Mouse (Mus musculus) lung, postnatal 0 days (tissue): ENCODE results near the gene Phka2. TPM values are rescaled to one million over a fixed set of nuclear protein-coding genes. Genes with fewer than 3 reads are reported as not detected.

Experiments
- ATAC-seq: fragments of 200-750 bp; cut with Nextera tagmentation; 2 replicates; pipeline ENCODE4 v1.8.0; 2017; ENCODE audit warnings: moderate library complexity
- DNase-seq: peaks from one replicate; pipeline ENCODE4 v3.0.0-alpha.2; 2016; ENCODE audit warnings: low spot score
- H3K27ac ChIP-seq: fragments of 300-500 bp; sonication (generic); 2 replicates; pipeline ENCODE4 v1.5.1; 2014; ENCODE audit warnings: antibody characterized with exemption, mild to moderate bottlenecking, low read length, mixed read lengths
- H3K27me3 ChIP-seq: fragments of 300-500 bp; sonication (generic); replicated peaks from 2 replicates; pipeline ENCODE4 v1.6.1; 2014; ENCODE audit warnings: low read length, mixed read lengths; ENCODE audit not compliant: insufficient read depth
- H3K36me3 ChIP-seq: fragments of 300-500 bp; sonication (generic); 2 replicates; pipeline ENCODE4 v1.6.1; 2014; ENCODE audit warnings: low read length, mixed read lengths; ENCODE audit not compliant: insufficient read depth
- H3K4me1 ChIP-seq: fragments of 300-500 bp; sonication (generic); 2 replicates; pipeline ENCODE4 v1.6.1; 2014; ENCODE audit warnings: antibody characterized with exemption, low read depth, low read length, mixed read lengths; ENCODE audit not compliant: insufficient read depth
- H3K4me2 ChIP-seq: fragments of 300-500 bp; sonication (generic); replicated peaks from 2 replicates; pipeline ENCODE4 v1.6.1; 2014; ENCODE audit warnings: low read depth, mild to moderate bottlenecking, low read length, moderate library complexity, mixed read lengths
- H3K4me3 ChIP-seq: fragments of 300-500 bp; sonication (generic); 2 replicates; pipeline ENCODE4 v1.5.1; 2014; ENCODE audit warnings: low read depth, low read length
- H3K9ac ChIP-seq: fragments of 300-500 bp; sonication (generic); replicated peaks from 2 replicates; pipeline ENCODE4 v1.6.1; 2014; ENCODE audit warnings: low read depth, mild to moderate bottlenecking
- H3K9me3 ChIP-seq: fragments of 300-500 bp; sonication (generic); 2 replicates; pipeline ENCODE4 v1.6.1; 2016; ENCODE audit warnings: low read length, mixed read lengths
- CTCF ChIP-seq: IDR thresholded peaks from 2 replicates; pipeline ENCODE4 v1.5.1; 2016; ENCODE audit warnings: antibody characterized with exemption, mild to moderate bottlenecking
- EP300 ChIP-seq: IDR thresholded peaks from 2 replicates; pipeline ENCODE4 v1.6.1; 2016; ENCODE audit warnings: antibody characterized with exemption, mild to moderate bottlenecking, control low read depth
- WGBS: fragments of 180-500 bp; shearing (Covaris S2); extraction: QIAGEN DNeasy Blood & Tissue Kit; methylation state at CpG from one replicate; pipeline ENCODE4 v1.1.7; 2014; 5-methylcytosine and 5-hydroxymethylcytosine counted together
- polyA plus RNA-seq: library from polyadenylated mRNA; unstranded; fragments of >200 nt; fragmentation: Nextera tagmentation; extraction: Ambion mirVana; gene quantifications from 2 replicates; pipeline ENCODE4 v1.2.1, GENCODE M21; 2015

Phka2 gene
- polyA plus RNA-seq, 1 experiment from 2014 or later, result 9.9 TPM

DNA sequence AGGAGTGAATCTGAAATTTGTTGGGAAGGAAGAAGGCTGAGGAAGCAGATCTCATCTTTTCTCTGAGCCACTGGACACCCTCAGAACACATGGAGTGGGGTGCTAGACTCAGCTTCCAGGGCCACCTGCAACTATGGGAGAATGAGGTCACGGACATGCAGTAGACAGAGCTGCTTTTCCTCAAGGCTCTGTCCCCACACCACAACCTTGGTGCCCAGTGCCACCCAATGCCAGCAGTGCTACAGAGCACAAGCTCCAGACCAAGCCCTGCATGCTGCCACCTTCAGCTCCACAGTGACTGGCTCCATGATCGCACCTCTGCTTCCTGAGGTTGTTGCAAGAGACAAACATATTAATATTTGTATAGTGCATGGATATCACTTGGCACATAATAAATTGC lies 101.3 kb downstream of the Phka2 start:
- 83% methylated on average over 2 of the region's 2 CpGs for WGBS
- no peaks in the 10 kb centered on the region for H3K4me1 ChIP-seq
- no peak overlapping the region for H3K9ac ChIP-seq
- H3K27me3 ChIP-seq, result no peaks in the 10 kb centered on the region
- DNase-seq (no peak), ATAC-seq (no peak)
- no peak overlapping the region for H3K4me2 ChIP-seq
- no peaks in the 10 kb centered on the region for H3K36me3 ChIP-seq
- no peaks in the 10 kb centered on the region for H3K9me3 ChIP-seq
- no peak overlapping the region for H3K4me3 ChIP-seq
- no peak overlapping the region for H3K27ac ChIP-seq
- no peak for TF ChIP-seq CTCF
- TF ChIP-seq EP300, result no peak

DNA sequence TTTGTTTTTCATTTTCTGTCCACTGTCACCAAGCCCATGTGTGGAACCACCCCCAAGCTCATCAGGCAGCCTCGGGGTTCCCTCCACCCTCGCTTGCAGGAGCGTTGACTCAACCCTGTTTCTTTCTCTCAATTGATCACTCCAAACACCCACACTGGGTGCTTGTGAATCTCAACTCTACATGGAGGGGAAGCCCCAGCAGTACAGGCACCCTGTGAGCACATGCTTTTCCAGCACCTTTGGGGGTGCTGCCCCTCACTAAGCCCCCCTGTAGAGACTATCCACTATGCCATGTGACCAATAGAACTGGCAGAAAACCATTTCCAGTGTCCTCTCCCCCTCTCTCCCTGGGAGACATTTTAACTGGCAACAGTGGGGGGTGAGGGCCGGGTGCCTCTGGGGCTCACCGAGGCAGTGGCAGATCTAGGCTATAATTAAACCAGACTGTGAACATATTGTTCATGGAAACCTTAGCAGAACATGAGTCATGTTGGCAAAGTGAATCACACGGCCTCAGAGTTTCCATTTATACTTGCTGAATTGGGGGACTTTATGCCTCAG lies 102.1 kb downstream of the Phka2 start:
- Histone ChIP-seq H3K4me3 (no peak overlapping the region), H3K9ac (no peak overlapping the region), H3K36me3 (no peaks in the 10 kb centered on the region), H3K9me3 (no peaks in the 10 kb centered on the region), H3K4me2 (no peak overlapping the region), H3K27me3 (no peaks in the 10 kb centered on the region), H3K4me1 (no peaks in the 10 kb centered on the region), H3K27ac (peak overlapping the region; percentile 44; the same call in 1 of the 2 replicates)
- DNase-seq (peak; percentile 45), ATAC-seq (peak; percentile 45)
- TF ChIP-seq EP300, result peak; percentile 33; the same call in 1 of the 2 replicates
- TF ChIP-seq CTCF, result no peak
- WGBS, result 36% methylated on average over 6 of the region's 6 CpGs

DNA sequence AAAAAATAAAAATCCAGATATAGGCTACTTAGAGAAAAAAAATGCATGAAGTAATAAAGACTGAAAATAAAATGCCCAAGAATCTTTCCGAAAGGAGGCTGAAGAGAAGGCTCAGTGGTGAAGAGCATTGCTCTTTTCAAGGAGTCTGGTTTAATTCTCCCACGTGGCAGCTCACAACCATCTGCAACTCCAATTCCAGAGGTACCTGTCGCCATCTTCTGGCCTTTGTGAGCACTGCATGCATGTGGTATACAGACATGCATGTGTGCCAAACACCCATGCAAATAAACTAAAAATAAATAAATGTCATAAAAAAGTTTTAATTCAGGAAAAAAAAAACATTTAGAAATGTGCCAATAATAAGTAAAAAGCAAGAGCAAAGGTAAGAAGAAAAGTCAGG lies 107.9 kb downstream of the Phka2 start:
- no peaks in the 10 kb centered on the region for H3K9me3 ChIP-seq
- DNase-seq, result peak; percentile 43
- H3K27ac ChIP-seq, result no peak overlapping the region
- 30% methylated on average over 3 of the region's 3 CpGs for WGBS
- H3K9ac ChIP-seq, result no peak overlapping the region
- TF ChIP-seq EP300, result no peak
- peak; percentile 74 for TF ChIP-seq CTCF
- ATAC-seq, result no peak
- H3K4me3 ChIP-seq, result no peak overlapping the region
- no peaks in the 10 kb centered on the region for H3K27me3 ChIP-seq
- no peak overlapping the region for H3K4me2 ChIP-seq
- H3K4me1 ChIP-seq, result no peaks in the 10 kb centered on the region
- H3K36me3 ChIP-seq, result no peaks in the 10 kb centered on the region

DNA sequence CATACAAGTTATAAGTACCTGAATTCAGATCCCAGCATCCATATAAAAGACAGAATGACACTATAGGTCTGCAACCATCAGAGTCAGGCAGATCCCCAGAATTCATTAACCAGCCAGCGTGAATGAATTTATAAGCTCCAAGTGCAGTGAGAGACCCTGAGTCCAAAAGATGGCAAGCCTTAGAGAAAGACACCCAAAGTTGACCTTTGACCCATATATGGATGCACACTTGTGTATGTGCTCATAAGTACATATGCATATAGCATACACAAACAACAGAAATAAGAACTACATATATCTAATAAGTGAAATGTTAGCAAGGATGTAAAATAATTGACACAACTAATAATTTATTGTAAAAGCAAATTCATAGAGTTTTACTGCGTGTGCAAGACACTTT lies 108.5 kb downstream of the Phka2 start:
- no peak overlapping the region for H3K4me3 ChIP-seq
- H3K4me2 ChIP-seq, result no peak overlapping the region
- no peak for ATAC-seq
- no peak overlapping the region for H3K9ac ChIP-seq
- no peaks in the 10 kb centered on the region for H3K4me1 ChIP-seq
- no peaks in the 10 kb centered on the region for H3K9me3 ChIP-seq
- no peak overlapping the region for H3K27ac ChIP-seq
- peak; percentile 2 for DNase-seq
- 76% methylated on average over 2 of the region's 2 CpGs for WGBS
- no peaks in the 10 kb centered on the region for H3K36me3 ChIP-seq
- no peaks in the 10 kb centered on the region for H3K27me3 ChIP-seq
- TF ChIP-seq CTCF (no peak), EP300 (no peak)

DNA sequence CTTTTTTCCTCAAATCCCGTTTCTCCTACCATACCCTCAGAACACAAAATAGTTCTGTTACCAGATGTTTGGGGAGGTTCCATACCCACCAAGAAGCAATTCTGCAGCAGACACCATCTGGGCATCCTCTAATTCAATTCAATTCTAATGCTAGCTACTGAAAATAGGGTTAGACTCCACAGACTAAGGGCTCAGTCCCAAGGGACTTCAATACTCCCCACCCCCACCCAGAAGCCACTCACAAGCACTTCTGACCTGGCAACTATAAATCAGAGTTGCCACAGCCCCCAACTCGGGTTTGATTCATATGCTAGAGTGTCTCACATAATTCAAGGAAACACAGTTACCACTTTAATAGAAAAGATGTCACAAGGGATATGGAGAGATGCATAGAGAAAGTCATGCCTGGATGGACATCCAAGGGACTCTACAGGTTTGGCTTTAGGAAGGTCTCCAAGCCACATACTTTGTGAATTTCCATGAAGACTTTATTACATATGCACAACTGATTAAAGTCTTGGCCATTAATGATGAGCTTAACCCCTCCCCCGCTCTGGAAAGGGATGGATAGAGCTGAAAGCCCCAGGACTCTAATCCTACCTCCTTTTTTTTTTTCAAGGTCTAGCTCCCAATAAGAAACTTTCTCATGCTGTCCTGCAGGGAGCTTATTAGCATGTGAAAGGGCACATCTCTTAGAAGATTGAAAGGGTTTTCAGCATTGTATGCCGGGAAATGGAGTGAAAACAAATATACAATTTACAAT lies 109.1 kb downstream of the Phka2 start:
- no peaks in the 10 kb centered on the region for H3K4me1 ChIP-seq
- TF ChIP-seq CTCF (no peak), EP300 (no peak)
- H3K27me3 ChIP-seq, result no peaks in the 10 kb centered on the region
- no peaks in the 10 kb centered on the region for H3K36me3 ChIP-seq
- no peak overlapping the region for H3K9ac ChIP-seq
- no peak overlapping the region for H3K4me3 ChIP-seq
- 43% methylated on average over 4 of the region's 4 CpGs for WGBS
- H3K4me2 ChIP-seq, result no peak overlapping the region
- H3K27ac ChIP-seq, result no peak overlapping the region
- no peak for ATAC-seq
- peak; percentile 3 for DNase-seq
- no peaks in the 10 kb centered on the region for H3K9me3 ChIP-seq

Other genes starting within 250 kb of the Phka2 start
- 4.7 and 5.9 TPM in 2 replicates for gene Adgrg2, start 111.5 kb upstream of the Phka2 start, polyA plus RNA-seq
- 0.08 and 0.25 TPM in 2 replicates for gene Ppef1, start 233.6 kb downstream of the Phka2 start, polyA plus RNA-seq